In the genomic region with DNA sequence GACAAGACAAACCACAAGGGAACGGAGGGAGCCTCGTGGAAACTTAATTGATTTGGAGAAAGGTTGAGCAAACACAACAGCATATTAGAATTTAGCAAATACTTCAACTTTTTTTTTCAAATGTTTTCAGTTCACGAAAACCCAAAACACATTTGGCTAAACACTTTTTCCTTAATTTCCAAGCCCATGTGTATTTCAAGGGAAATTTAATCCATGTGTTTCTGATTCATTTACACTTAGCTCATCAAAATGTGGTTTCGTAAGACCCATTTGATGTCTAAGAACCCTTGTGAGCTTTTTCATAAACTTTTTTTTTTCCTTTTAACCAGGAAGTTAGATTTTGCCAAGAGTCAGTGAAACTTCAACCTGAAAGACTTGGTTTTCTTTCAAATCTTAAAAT, we compare ENCODE assay signal across 20 mouse cellular contexts.
A peak's percentile ranks its signal among the peaks of the same experiment; 100 is the strongest.
DNase-seq lines count a peak whose midpoint lies in the region; ATAC-seq and TF ChIP-seq lines count a peak whose summit lies in the region.
"Had no signal": no experiment of that assay in that cellular context is flagged by ENCODE, and none has a peak within 500 bp of the region (broad histone marks: within the 10 kb centered on the region; RNA-seq: fewer than 3 reads in every experiment).

No protein-coding gene starts in this region.

- H3K9ac ChIP-seq in lung, postnatal 0 days (replicated peaks; ENCODE audit: low read depth) = no peak overlapping the region
- H3K9ac ChIP-seq: embryonic facial prominence, embryonic 12.5 days; forebrain, embryonic 12.5 days; heart, embryonic 13.5 days; hindbrain, embryonic 12.5 days had no signal

- ATAC-seq in lung, postnatal 0 days = no peak
- ATAC-seq in megakaryocyte-erythroid progenitor cell, adult 5-6 weeks (replicated peaks; ENCODE audit: low FRiP score, low TSS enrichment, poor library complexity, severe bottlenecking) = no peak
- ATAC-seq: activated CD4-positive, CD25-positive, alpha-beta regulatory T cell, adult 4 months; forebrain, embryonic 16.5 days; inflammation-experienced regulatory T-cells, adult 6 months; Patski had no signal

- H3K9me3 ChIP-seq in lung, postnatal 0 days (ENCODE audit: low read length) = no peaks in the 10 kb centered on the region
- H3K9me3 ChIP-seq: embryonic facial prominence, embryonic 12.5 days; forebrain, embryonic 12.5 days; heart, embryonic 13.5 days; hindbrain, embryonic 12.5 days had no signal

- H3K4me2 ChIP-seq in lung, postnatal 0 days (replicated peaks; ENCODE audit: low read depth, low read length) = no peak overlapping the region
- H3K4me2 ChIP-seq: embryonic facial prominence, embryonic 12.5 days; forebrain, embryonic 12.5 days; heart, embryonic 13.5 days had no signal

- no peak overlapping the region for H3K27ac ChIP-seq in lung, postnatal 0 days (ENCODE audit: low read length)
- H3K27ac ChIP-seq: embryonic facial prominence, embryonic 12.5 days; forebrain, embryonic 12.5 days; heart, embryonic 13.5 days; hindbrain, embryonic 12.5 days had no signal

- H3K36me3 ChIP-seq in lung, postnatal 0 days (ENCODE audit: insufficient read depth, low read length) = no peaks in the 10 kb centered on the region
- H3K36me3 ChIP-seq: embryonic facial prominence, embryonic 12.5 days; forebrain, embryonic 12.5 days; heart, embryonic 13.5 days; hindbrain, embryonic 12.5 days had no signal

- no peaks in the 10 kb centered on the region for H3K27me3 ChIP-seq in lung, postnatal 0 days (replicated peaks; ENCODE audit: insufficient read depth, low read length)
- H3K27me3 ChIP-seq: embryonic facial prominence, embryonic 12.5 days; forebrain, embryonic 12.5 days; heart, embryonic 13.5 days; hindbrain, embryonic 12.5 days; Patski had no signal

- no peak for TF ChIP-seq EP300 in lung, postnatal 0 days (IDR thresholded peaks at IDR 0.05)

- H3K4me1 ChIP-seq in lung, postnatal 0 days (ENCODE audit: insufficient read depth, low read depth, low read length) = no peaks in the 10 kb centered on the region
- H3K4me1 ChIP-seq: forebrain, embryonic 12.5 days; heart, embryonic 13.5 days had no signal

- peak; percentile 30 for DNase-seq in lung, postnatal 0 days (ENCODE audit: low spot score)
- DNase-seq in lung, postnatal 14 days = no peak
- DNase-seq in 416B (ENCODE audit: low read depth) = peak; percentile 20
- peak; percentile 65 for DNase-seq in adipocyte (ENCODE audit: low spot score)
- DNase-seq in fibroblast of lung, adult 2 months (ENCODE audit: low read depth) = peak; percentile 29
- DNase-seq in kidney, adult 9 months = no peak
- DNase-seq in right cerebral cortex, adult 18-20 months = no peak
- DNase-seq: adrenal gland, adult 2 months; adrenal gland, postnatal 36 days; cerebellum, adult 2 months; heart, postnatal 4 days had no signal

- TF ChIP-seq CTCF in lung, postnatal 0 days (IDR thresholded peaks at IDR 0.05) = no peak

- H3K4me3 ChIP-seq in lung, postnatal 0 days (ENCODE audit: low read depth, low read length) = no peak overlapping the region
- H3K4me3 ChIP-seq: embryonic facial prominence, embryonic 12.5 days; forebrain, embryonic 12.5 days; heart, embryonic 13.5 days; hindbrain, embryonic 12.5 days had no signal

- 56% methylated on average over 4 of the region's 4 CpGs for WGBS in lung, postnatal 0 days

Comparison
In these comparisons a context has a peak if more than half of its experiments do, and no peak if none do; other contexts are left out.
1. DNase-seq: peak in lung, postnatal 0 days (single experiment), 416B (single experiment), adipocyte (single experiment) and fibroblast of lung, adult 2 months (single experiment); none in lung, postnatal 14 days (single experiment), kidney, adult 9 months (single experiment) and right cerebral cortex, adult 18-20 months (single experiment).